Mouse (Mus musculus): Measurements from ENCODE around the gene Cntn5. TPM values are rescaled to one million over a fixed set of nuclear protein-coding genes. Genes with fewer than 3 reads are reported as not detected.

The Cntn5 gene
- total and polyA plus RNA-seq, 3 experiments = not detected

DNA sequence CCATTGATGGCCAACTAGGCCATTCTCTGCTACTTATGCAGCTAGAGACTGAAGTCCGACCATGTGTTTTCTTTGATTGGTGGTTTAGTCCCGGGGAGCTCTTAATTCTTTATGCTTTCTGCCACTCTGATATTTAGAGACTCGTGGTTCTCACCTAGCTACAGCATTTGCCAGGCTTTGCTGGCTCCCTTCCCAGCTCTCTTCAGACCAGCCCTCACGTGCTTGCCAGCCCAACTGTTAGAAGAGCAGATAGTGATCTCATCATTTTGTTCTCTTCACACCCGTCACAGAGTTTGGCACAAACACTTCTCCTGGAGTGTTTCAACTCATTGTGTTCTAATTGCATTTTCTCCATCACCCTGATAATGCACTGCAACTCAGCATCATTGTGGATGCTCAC lies 1005.5 kb downstream of the Cntn5 start:
- Histone ChIP-seq H3K27me3 (replicated peaks) (no peaks in the 10 kb centered on the region), H3K9ac (ENCODE audit: insufficient read depth, low read depth) (no peak overlapping the region), H3K79me2 (replicated peaks; ENCODE audit: control insufficient read depth, extremely low read depth, insufficient read depth, poor library complexity, severe bottlenecking) (no peaks in the 10 kb centered on the region), H3K27ac (ENCODE audit: insufficient read depth, low read depth) (no peak overlapping the region), H3K4me1 (ENCODE audit: control insufficient read depth in 1 of 2, insufficient read depth in 2 of 2) (no peaks in the 10 kb centered on the region), H3K36me3 (replicated peaks in 1 of 2; ENCODE audit: control insufficient read depth in 1 of 2, insufficient read depth in 1 of 2, low read length in 1 of 2) (no peaks in the 10 kb centered on the region), H3K4me2 (ENCODE audit: insufficient read depth, low read depth, poor library complexity, severe bottlenecking) (no peak overlapping the region), H3K9me3 (replicated peaks; ENCODE audit: low read length) (peaks cover 4% of the 10 kb centered on the region), H3K4me3 (replicated peaks in 1 of 3; ENCODE audit: low read depth in 2 of 3, low read length in 2 of 3, poor library complexity in 1 of 3) (no peak overlapping the region)
- no peak for TF ChIP-seq JUN (IDR thresholded peaks at IDR 0.05; ENCODE audit: insufficient read depth, low read depth, low read length)
- TF ChIP-seq RCOR1 (conservative IDR thresholded peaks at IDR 0.05; ENCODE audit: low read depth, low read length) = no peak
- no peak for TF ChIP-seq PAX5 (IDR thresholded peaks at IDR 0.05; ENCODE audit: low read length)
- no peak for TF ChIP-seq MYC (IDR thresholded peaks at IDR 0.05; ENCODE audit: low read depth, low read length)
- no peak for TF ChIP-seq KAT2A (IDR thresholded peaks at IDR 0.05; ENCODE audit: insufficient replicate concordance, low read length)
- no peak for TF ChIP-seq MEF2A (IDR thresholded peaks at IDR 0.05; ENCODE audit: borderline replicate concordance, low read depth, low read length)
- TF ChIP-seq NRF1 (IDR thresholded peaks at IDR 0.05; ENCODE audit: low read depth, low read length) = no peak
- no peak for TF ChIP-seq E2F4 (IDR thresholded peaks at IDR 0.05; ENCODE audit: insufficient replicate concordance, low read depth, low read length)
- TF ChIP-seq JUND (conservative IDR thresholded peaks at IDR 0.05; ENCODE audit: low read depth, low read length) = no peak
- no peak for TF ChIP-seq TBP (conservative IDR thresholded peaks at IDR 0.05; ENCODE audit: low read depth, low read length)
- no peak for TF ChIP-seq SMC3 (IDR thresholded peaks at IDR 0.05; ENCODE audit: low read depth, low read length)
- TF ChIP-seq MAZ (IDR thresholded peaks at IDR 0.05; ENCODE audit: low read depth, low read length) = no peak
- no peak for TF ChIP-seq ZMIZ1 (IDR thresholded peaks at IDR 0.05; ENCODE audit: low read depth, low read length)
- no peak for TF ChIP-seq CHD1 (IDR thresholded peaks at IDR 0.05; ENCODE audit: low read depth, low read length)
- TF ChIP-seq USF2 (conservative IDR thresholded peaks at IDR 0.05; ENCODE audit: low read depth, low read length) = no peak
- no peak for TF ChIP-seq USF1 (IDR thresholded peaks at IDR 0.05; ENCODE audit: low read depth, low read length)
- TF ChIP-seq UBTF (IDR thresholded peaks at IDR 0.05; ENCODE audit: low read depth, low read length) = no peak
- no peak for DNase-seq (ENCODE audit: extremely low read depth)
- in situ Hi-C loops (cut with MboI; ENCODE audit: low pct_ligation_motif_present, low pct_unique_long_range_greater_than_20kb, low sequenced_read_pairs) = no loop called here
- dilution Hi-C loops (cut with MboI; ENCODE audit: extremely low pct_ligation_motif_present, extremely low pct_unique_long_range_greater_than_20kb, low sequenced_read_pairs) = no loop called here

DNA sequence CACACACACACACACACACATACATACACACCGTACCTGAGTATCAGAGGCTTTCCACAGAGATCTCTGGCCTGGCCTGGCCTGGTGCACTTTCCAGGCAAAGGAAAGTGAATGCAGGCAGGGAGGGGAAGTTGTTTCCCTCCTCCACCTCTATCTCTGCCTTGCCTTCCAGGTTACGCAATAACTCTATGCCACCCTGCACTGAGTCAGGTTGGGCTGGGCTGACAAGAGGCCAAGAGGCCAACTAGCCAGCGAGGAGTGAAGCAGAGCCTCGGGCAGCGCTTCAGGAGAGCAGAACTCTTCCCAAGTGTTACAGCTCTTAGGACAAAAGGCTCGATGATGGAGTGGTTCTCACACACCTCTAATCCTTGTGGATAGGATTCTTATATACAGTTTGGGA lies 1018.4 kb downstream of the Cntn5 start:
- H3K79me2 ChIP-seq (replicated peaks; ENCODE audit: control insufficient read depth, extremely low read depth, insufficient read depth, poor library complexity, severe bottlenecking) = no peaks in the 10 kb centered on the region
- H3K27me3 ChIP-seq (replicated peaks) = no peaks in the 10 kb centered on the region
- H3K27ac ChIP-seq (ENCODE audit: insufficient read depth, low read depth) = no peak overlapping the region
- H3K9me3 ChIP-seq (replicated peaks; ENCODE audit: low read length) = peaks cover 3% of the 10 kb centered on the region
- in situ Hi-C loops (cut with MboI; ENCODE audit: low pct_ligation_motif_present, low pct_unique_long_range_greater_than_20kb, low sequenced_read_pairs) = no loop called here
- TF ChIP-seq JUND (conservative IDR thresholded peaks at IDR 0.05; ENCODE audit: low read depth, low read length) = no peak
- TF ChIP-seq ZNF384 (IDR thresholded peaks at IDR 0.05; ENCODE audit: low read depth, low read length) = no peak
- TF ChIP-seq GABPA (IDR thresholded peaks at IDR 0.05; ENCODE audit: insufficient replicate concordance, low read depth, low read length) = no peak
- no peak for TF ChIP-seq MAX (IDR thresholded peaks at IDR 0.05; ENCODE audit: low read length)
- TF ChIP-seq MEF2A (IDR thresholded peaks at IDR 0.05; ENCODE audit: borderline replicate concordance, low read depth, low read length) = no peak
- no peak for TF ChIP-seq MYC (IDR thresholded peaks at IDR 0.05; ENCODE audit: low read depth, low read length)
- no peak for TF ChIP-seq TBP (conservative IDR thresholded peaks at IDR 0.05; ENCODE audit: low read depth, low read length)
- TF ChIP-seq E2F4 (IDR thresholded peaks at IDR 0.05; ENCODE audit: insufficient replicate concordance, low read depth, low read length) = no peak
- TF ChIP-seq PAX5 (IDR thresholded peaks at IDR 0.05; ENCODE audit: low read length) = no peak
- no peak for TF ChIP-seq ZMIZ1 (IDR thresholded peaks at IDR 0.05; ENCODE audit: low read depth, low read length)
- TF ChIP-seq KAT2A (IDR thresholded peaks at IDR 0.05; ENCODE audit: insufficient replicate concordance, low read length) = no peak
- TF ChIP-seq POLR2AphosphoS2 (IDR thresholded peaks at IDR 0.05; ENCODE audit: low read depth, low read length) = no peak
- no peak for TF ChIP-seq USF1 (IDR thresholded peaks at IDR 0.05; ENCODE audit: low read depth, low read length)
- no peak for TF ChIP-seq RCOR1 (conservative IDR thresholded peaks at IDR 0.05; ENCODE audit: low read depth, low read length)
- no peak for TF ChIP-seq ZC3H11A (IDR thresholded peaks at IDR 0.05; ENCODE audit: low read depth, low read length)
- no peak for TF ChIP-seq MAZ (IDR thresholded peaks at IDR 0.05; ENCODE audit: low read depth, low read length)
- TF ChIP-seq CHD1 (IDR thresholded peaks at IDR 0.05; ENCODE audit: low read depth, low read length) = no peak
- no peak for TF ChIP-seq JUN (IDR thresholded peaks at IDR 0.05; ENCODE audit: insufficient read depth, low read depth, low read length)
- H3K4me3 ChIP-seq (replicated peaks in 1 of 3; ENCODE audit: low read depth in 2 of 3, low read length in 2 of 3, poor library complexity in 1 of 3) = no peak overlapping the region
- no peaks in the 10 kb centered on the region for H3K4me1 ChIP-seq (ENCODE audit: control insufficient read depth in 1 of 2, insufficient read depth in 2 of 2)
- dilution Hi-C loops (cut with MboI; ENCODE audit: extremely low pct_ligation_motif_present, extremely low pct_unique_long_range_greater_than_20kb, low sequenced_read_pairs) = no loop called here
- no peaks in the 10 kb centered on the region for H3K36me3 ChIP-seq (replicated peaks in 1 of 2; ENCODE audit: control insufficient read depth in 1 of 2, insufficient read depth in 1 of 2, low read length in 1 of 2)
- DNase-seq (ENCODE audit: extremely low read depth) = no peak
- no peak overlapping the region for H3K4me2 ChIP-seq (ENCODE audit: insufficient read depth, low read depth, poor library complexity, severe bottlenecking)
- H3K9ac ChIP-seq (ENCODE audit: insufficient read depth, low read depth) = no peak overlapping the region

Measured in CH12.LX (cell line).